Mouse (Mus musculus) heart, embryonic 10.5 days (tissue): ENCODE measurements around the gene Bcl6. TPM values are rescaled to one million over a fixed set of nuclear protein-coding genes. Genes with fewer than 3 reads are reported as not detected.

ENCODE experiments used
- DNase-seq: peaks from one replicate; pipeline ENCODE4 v3.0.0-alpha.2; 2017; ENCODE audit warnings: low spot score
- H3K27ac ChIP-seq: fragments of 300-500 bp; sonication (generic); 2 replicates; pipeline ENCODE4 v1.5.1; 2016; ENCODE audit warnings: mild to moderate bottlenecking
- H3K27me3 ChIP-seq: fragments of 300-500 bp; sonication (generic); 2 replicates; pipeline ENCODE4 v1.6.1; 2016; ENCODE audit warnings: mild to moderate bottlenecking; ENCODE audit not compliant: poor library complexity, insufficient read depth, severe bottlenecking
- H3K36me3 ChIP-seq: fragments of 300-500 bp; sonication (generic); 2 replicates; pipeline ENCODE4 v1.6.1; 2016; ENCODE audit warnings: mild to moderate bottlenecking, moderate library complexity
- H3K4me1 ChIP-seq: fragments of 300-500 bp; sonication (generic); 2 replicates; pipeline ENCODE4 v1.6.1; 2016; ENCODE audit warnings: mild to moderate bottlenecking
- H3K4me3 ChIP-seq: fragments of 300-500 bp; sonication (generic); 2 replicates; pipeline ENCODE4 v1.5.1; 2016; ENCODE audit warnings: mild to moderate bottlenecking, moderate library complexity
- H3K9me3 ChIP-seq: fragments of 300-500 bp; sonication (generic); 2 replicates; pipeline ENCODE4 v1.6.1; 2016; ENCODE audit warnings: mild to moderate bottlenecking, moderate library complexity
- WGBS: fragments of 180-500 bp; shearing (Covaris S2); methylation state at CpG from one replicate; pipeline ENCODE4 v1.1.7; 2016; 5-methylcytosine and 5-hydroxymethylcytosine counted together
- polyA plus RNA-seq: library from polyadenylated mRNA; unstranded; fragments of >200 nt; fragmentation: Nextera tagmentation; extraction: Ambion mirVana; gene quantifications from 2 replicates; pipeline ENCODE4 v1.2.1, GENCODE M21; 2016

Gene Bcl6
- polyA plus RNA-seq, 1 experiment from 2014 or later = 0.05 TPM

DNA sequence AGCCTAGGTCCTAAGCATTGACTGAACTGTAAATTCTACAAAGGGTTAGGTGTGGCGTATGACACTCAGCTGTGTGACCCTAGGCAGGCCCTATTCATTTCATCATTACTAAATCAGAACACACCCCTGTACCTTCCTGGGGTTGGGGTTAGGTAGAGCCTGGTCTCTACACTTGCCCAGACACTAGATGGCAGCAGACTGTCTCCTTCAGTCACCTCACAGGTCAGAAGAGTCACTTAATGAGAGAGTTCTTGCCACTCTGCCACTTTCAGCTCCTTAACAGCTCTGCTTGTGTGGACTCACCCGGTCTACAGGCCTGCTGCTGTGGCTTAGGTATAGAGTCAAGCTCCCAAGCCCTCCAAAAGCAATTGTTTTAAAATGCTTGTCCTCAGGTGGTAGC, 26.3 kb downstream of the Bcl6 start:
- Histone ChIP-seq H3K9me3 (no peaks in the 10 kb centered on the region), H3K36me3 (no peaks in the 10 kb centered on the region)
- 79% methylated on average over 2 of the region's 2 CpGs for WGBS

DNA sequence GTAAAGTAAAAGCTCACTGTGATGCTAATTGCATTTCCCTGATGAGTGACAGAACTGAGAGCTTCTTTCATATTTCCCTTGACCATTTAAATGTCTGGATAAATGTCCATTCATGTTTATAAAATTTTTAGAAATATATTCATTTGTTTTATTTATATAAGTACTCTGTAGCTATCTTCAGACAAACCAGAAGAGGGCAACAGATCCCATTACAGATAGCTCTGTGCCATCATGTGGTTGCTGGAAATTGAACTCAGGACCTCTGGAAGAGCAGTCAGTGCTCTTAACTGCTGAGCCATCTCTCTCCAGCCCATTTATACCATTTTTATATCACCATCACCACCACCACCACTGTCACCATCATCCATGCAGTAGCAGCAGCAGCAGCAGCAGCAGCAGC, 29.7 kb downstream of the Bcl6 start:
- no peaks in the 10 kb centered on the region for H3K9me3 ChIP-seq
- no peaks in the 10 kb centered on the region for H3K4me1 ChIP-seq
- H3K4me3 ChIP-seq = no peak overlapping the region
- no peaks in the 10 kb centered on the region for H3K36me3 ChIP-seq
- no peak overlapping the region for H3K27ac ChIP-seq
- no peaks in the 10 kb centered on the region for H3K27me3 ChIP-seq
- DNase-seq = peak; percentile 36

More for the DNA sequence above, 26.3 kb downstream of the Bcl6 start:
- no peaks in the 10 kb centered on the region for H3K27me3 ChIP-seq
- no peak overlapping the region for H3K27ac ChIP-seq
- no peak overlapping the region for H3K4me3 ChIP-seq
- H3K4me1 ChIP-seq = 0 out of 2 replicates have a peak, but pooled peaks cover 3% of the 10 kb centered on the region
- DNase-seq = peak; percentile 27

GRCm38 (mm10) chr16:23953959-23954260, 34.7 kb downstream of the Bcl6 start:
- Histone ChIP-seq H3K27me3 (no peaks in the 10 kb centered on the region), H3K36me3 (no peaks in the 10 kb centered on the region), H3K9me3 (no peaks in the 10 kb centered on the region), H3K4me3 (no peak overlapping the region), H3K4me1 (no peaks in the 10 kb centered on the region; the same call in 1 of the 2 replicates), H3K27ac (no peak overlapping the region)
- DNase-seq = no peak
- 14% methylated on average over 1 of the region's 1 CpGs for WGBS

DNA sequence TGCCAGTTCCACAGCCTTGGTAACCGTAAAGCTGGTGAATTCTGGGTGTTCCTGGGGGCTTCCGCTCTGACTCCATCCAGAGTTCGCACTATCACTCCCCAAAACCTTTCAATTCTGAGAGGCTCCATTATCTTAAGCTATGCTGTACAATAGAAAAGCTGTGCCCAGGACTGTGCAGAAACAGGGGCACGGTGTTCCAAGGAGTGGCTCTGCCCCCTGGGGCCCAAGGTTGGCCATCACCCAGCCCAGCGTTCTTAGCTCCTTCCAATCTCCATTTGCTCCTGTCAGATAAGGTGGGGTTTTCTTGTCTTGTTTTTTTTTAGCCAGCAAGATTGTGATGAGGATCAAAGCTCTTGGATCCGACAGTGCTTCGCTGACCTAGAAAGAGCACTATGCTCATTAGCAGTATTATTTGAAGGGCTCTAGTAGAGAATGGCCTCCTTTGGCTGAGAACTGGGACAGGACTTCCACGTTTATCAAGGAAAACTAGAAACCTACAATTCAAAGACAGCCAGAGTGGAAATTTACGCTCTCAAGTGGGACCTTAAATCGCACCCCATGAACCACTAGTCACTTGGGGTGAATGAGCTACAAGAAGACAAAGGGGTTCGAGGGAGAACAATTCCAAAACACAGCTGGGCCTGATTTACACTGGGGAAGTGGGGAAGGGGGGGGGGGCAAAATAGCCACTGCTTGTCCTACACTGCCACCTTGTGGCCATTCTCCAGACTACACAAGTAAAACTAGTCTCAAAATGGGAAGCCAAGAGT, 35.3 kb downstream of the Bcl6 start:
- Histone ChIP-seq H3K9me3 (no peaks in the 10 kb centered on the region), H3K4me3 (no peak overlapping the region), H3K36me3 (no peaks in the 10 kb centered on the region), H3K4me1 (no peaks in the 10 kb centered on the region; the same call in 1 of the 2 replicates), H3K27ac (no peak overlapping the region), H3K27me3 (no peaks in the 10 kb centered on the region)
- 42% methylated on average over 11 of the region's 11 CpGs for WGBS
- peak; percentile 73 for DNase-seq

DNA sequence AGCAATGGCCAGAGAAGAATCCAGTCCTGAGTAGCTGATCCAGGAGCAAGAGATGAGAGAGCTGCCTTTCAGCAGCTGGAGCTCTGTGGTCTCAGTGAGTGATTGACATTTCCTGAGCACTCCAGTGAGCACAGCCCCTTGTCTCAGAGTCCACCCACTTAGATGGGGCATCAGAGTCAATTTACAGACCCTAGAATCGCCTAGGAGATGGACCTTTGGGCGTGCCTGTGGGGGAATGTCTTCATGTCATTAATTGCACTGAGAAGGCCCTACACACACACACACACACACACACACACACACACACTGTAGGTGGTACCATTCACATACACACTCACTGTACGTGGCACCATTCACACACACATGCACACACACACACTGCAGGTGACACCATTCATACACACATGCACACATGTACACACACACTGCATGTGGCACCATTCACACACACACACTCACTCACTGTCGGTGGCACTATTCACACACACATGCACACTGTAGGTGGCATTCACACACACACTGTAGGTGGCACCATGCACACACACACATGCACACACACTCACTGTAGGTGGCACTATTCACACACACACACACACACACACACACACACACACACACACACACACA, 36.4 kb downstream of the Bcl6 start:
- Histone ChIP-seq H3K9me3 (no peaks in the 10 kb centered on the region), H3K27me3 (no peaks in the 10 kb centered on the region), H3K27ac (no peak overlapping the region), H3K4me3 (no peak overlapping the region), H3K36me3 (no peaks in the 10 kb centered on the region), H3K4me1 (no peaks in the 10 kb centered on the region; the same call in 1 of the 2 replicates)
- 67% methylated on average over 4 of the region's 4 CpGs for WGBS
- DNase-seq = peak; percentile 69

DNA sequence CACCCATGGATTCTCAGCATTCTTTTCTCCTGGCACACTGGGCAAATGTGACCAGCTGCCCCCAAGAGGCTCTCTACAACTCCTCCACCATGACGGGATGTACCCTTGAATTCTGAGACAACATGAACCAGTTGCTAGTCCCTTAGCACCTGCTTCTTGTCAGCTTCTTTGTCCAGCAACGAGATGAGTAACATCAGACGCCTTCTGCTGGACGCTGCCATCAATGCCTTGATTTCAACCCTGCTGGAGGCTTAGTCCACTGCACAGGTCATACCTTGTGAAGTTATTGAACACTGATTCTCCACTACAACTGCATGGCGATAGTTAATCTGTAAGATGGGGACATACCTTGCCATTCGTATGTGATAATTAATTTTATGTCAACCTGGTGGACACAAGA, 41.0 kb downstream of the Bcl6 start:
- Histone ChIP-seq H3K27me3 (no peaks in the 10 kb centered on the region), H3K36me3 (no peaks in the 10 kb centered on the region), H3K4me1 (no peaks in the 10 kb centered on the region), H3K9me3 (no peaks in the 10 kb centered on the region), H3K27ac (no peak overlapping the region), H3K4me3 (no peak overlapping the region)
- DNase-seq = no peak
- WGBS = 87% methylated on average over 6 of the region's 6 CpGs

DNA sequence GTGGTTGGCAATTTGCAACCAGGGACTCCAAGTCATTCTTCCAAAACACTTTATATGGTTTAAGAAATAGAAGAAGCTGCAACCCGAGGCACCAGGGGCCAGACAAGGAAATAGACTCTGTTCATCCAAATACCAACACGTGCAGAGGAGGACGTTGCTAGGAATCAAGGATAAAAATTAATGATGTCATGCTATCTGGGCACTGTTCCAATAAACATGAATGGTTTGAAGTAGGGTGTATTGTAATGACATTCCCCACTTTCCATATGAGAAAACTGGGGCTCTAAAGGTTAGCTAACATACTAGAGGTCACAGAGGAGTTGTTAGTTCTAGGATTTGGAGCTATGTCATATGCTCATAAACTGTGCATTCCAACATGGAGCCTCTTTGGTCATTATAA, 43.9 kb downstream of the Bcl6 start:
- Histone ChIP-seq H3K4me3 (no peak overlapping the region), H3K9me3 (no peaks in the 10 kb centered on the region), H3K27ac (no peak overlapping the region), H3K36me3 (no peaks in the 10 kb centered on the region), H3K27me3 (no peaks in the 10 kb centered on the region), H3K4me1 (no peaks in the 10 kb centered on the region)
- WGBS = 73% methylated on average over 3 of the region's 3 CpGs
- no peak for DNase-seq

DNA sequence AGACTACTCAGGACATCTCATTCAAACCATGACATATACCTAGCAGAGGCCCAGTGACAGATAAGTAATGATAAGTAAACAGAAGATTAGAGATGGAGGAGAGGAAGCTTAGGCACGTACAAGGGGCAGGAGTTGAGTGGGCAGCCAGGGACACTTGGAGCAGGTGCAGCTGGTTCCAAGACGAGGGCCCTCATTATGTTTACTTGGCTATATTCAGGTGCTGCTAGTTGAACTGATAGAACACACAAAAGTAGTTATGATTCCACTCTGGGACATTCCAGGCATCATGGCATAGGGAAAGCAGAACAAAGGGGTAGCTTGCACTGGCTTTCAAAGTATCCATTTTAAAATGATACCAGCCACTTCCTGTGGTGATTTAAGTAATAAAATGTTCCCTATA, 54.3 kb downstream of the Bcl6 start:
- H3K4me1 ChIP-seq = peaks cover 4% of the 10 kb centered on the region; the same call in 1 of the 2 replicates
- DNase-seq = no peak

DNA sequence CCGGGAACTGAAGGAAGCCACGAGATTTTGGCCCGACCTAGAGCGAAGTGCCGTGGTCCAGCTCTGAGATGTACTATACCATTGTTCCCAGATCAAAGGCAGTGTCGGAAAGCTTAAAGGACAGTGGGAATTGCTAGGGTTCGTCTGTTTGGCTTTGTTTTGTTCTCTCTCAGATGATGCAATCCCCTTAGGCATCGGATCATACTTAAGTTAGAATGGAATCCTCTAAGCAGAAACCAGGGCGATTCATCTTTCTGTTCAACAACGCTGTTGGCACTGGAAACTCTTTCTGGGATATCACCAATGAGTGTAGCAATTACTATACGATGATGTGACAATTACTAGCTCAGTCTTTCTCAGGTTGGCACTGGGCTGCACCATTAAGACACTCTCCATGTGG, 56.4 kb downstream of the Bcl6 start, which contains the start of gene Rtp2:
TSS of gene Rtp2 (minus strand) at position 101 of the 400 bp plus-strand sequence.
- Histone ChIP-seq H3K4me1 (peaks cover 4% of the 10 kb centered on the region; the same call in 1 of the 2 replicates), H3K27me3 (no peaks in the 10 kb centered on the region), H3K4me3 (peak within 1 kb of the TSS; percentile 29; the same call in 1 of the 2 replicates), H3K9me3 (no peaks in the 10 kb centered on the region), H3K36me3 (no peaks in the 10 kb centered on the region), H3K27ac (no peak within 1 kb of the TSS)
- no peak for DNase-seq
- WGBS = 84% methylated on average over 11 of the region's 11 CpGs

More for the DNA sequence above, 54.3 kb downstream of the Bcl6 start:
- H3K4me3 ChIP-seq = no peak overlapping the region
- H3K27me3 ChIP-seq = no peaks in the 10 kb centered on the region
- WGBS = 62% methylated on average over 2 of the region's 2 CpGs
- H3K27ac ChIP-seq = no peak overlapping the region
- no peaks in the 10 kb centered on the region for H3K36me3 ChIP-seq
- H3K9me3 ChIP-seq = no peaks in the 10 kb centered on the region

GRCm38 (mm10) chr16:23931275-23931674, 57.4 kb downstream of the Bcl6 start:
- H3K36me3 ChIP-seq = no peaks in the 10 kb centered on the region
- peak overlapping the region; percentile 29; the same call in 1 of the 2 replicates for H3K4me3 ChIP-seq
- H3K27ac ChIP-seq = no peak overlapping the region
- peaks cover 4% of the 10 kb centered on the region; the same call in 1 of the 2 replicates for H3K4me1 ChIP-seq
- H3K9me3 ChIP-seq = no peaks in the 10 kb centered on the region
- DNase-seq = peak; percentile 73
- no peaks in the 10 kb centered on the region for H3K27me3 ChIP-seq
- WGBS = 39% methylated on average over 18 of the region's 18 CpGs

DNA sequence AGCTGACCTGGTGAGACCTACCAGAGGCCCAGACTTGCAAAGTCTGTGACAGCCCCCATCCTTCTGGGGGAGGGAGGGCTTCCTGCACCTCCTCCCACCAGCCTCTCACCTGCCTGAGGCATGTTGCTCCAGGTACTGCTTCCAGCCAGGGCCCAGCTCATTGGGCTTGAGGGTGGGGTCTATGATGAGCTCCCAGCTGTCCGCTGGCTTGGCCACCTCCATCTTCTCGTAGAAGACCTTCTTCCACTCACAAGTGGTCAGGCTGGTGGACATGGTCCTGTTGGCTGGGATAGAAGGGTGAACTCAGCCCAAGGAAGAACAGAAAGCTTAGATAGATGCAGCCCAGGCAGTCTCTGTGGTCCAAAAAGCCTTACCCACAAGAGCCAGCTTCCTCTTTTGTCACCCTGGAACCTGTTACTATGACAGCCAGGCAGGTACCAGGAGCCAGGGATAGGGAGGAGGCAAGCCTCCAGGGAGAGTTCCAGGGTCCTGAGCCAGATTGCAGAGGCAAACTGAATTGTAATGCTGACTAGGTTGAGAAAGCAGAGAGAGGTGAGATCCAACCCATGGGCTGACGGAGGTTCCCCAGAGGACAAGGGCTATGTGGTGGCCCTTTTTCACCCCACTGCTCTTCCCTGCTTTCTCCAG, 58.1 kb downstream of the Bcl6 start:
- no peaks in the 10 kb centered on the region for H3K36me3 ChIP-seq
- WGBS = 91% methylated on average over 3 of the region's 3 CpGs
- H3K27ac ChIP-seq = no peak overlapping the region
- no peaks in the 10 kb centered on the region for H3K27me3 ChIP-seq
- no peak overlapping the region for H3K4me3 ChIP-seq
- H3K9me3 ChIP-seq = no peaks in the 10 kb centered on the region
- H3K4me1 ChIP-seq = peaks cover 4% of the 10 kb centered on the region; the same call in 1 of the 2 replicates
- DNase-seq = peak; percentile 65

DNA sequence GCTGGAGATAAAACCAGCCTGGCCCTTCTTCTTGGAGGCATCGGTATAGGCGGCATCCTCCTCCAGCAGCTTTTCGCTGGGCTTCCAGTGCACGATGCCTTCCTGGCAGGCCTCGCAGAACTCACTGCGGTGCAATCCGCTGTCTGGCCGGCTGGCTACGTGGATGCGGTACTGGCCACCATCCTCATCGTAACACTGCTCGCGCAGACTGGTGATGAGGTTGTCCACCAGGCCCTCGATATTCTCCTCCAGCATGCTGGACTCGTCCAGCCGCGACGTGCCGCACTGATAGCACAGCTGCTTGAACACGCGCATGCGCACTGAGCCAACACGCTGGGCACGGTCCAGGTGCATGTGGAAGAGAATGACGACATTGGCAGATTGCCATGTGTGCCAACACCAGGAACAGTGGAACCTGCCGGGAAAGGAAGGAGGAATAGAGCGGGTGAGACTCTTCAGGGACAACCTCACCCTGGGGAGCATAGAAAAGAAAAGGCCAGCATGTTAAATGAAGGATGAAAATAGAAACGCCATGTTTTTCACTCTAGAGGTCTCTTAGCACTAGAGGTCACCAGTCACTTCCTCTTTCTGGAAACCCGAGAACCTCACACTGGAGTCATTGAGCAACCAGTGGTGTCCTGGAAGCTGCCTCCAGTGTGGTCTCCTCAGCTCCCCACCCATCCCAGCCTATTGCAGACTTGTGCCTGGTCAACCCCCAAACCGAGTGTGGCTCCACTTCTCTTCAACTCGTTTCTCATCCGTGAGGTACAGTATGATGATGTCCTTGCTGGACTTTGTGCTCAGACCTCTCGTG, 61.1 kb downstream of the Bcl6 start:
- Histone ChIP-seq H3K4me3 (no peak overlapping the region), H3K27me3 (no peaks in the 10 kb centered on the region), H3K9me3 (no peaks in the 10 kb centered on the region), H3K27ac (no peak overlapping the region), H3K4me1 (peaks cover 4% of the 10 kb centered on the region; the same call in 1 of the 2 replicates), H3K36me3 (no peaks in the 10 kb centered on the region)
- DNase-seq = no peak
- WGBS = 88% methylated on average over 33 of the region's 33 CpGs
